Mouse (Mus musculus): Measurements from ENCODE around the gene Gse1. TPM values are rescaled to one million over a fixed set of nuclear protein-coding genes. Genes with fewer than 3 reads are reported as not detected.

Gene Gse1
- total RNA-seq, 2 experiments from 2014 or later: 23.9 to 24.1 TPM

GRCm38 (mm10) chr8:120509136-120510034 is 281.1 kb downstream of the Gse1 start:
- DNase-seq (ENCODE audit: low spot score in 2 of 2): no peak

DNA sequence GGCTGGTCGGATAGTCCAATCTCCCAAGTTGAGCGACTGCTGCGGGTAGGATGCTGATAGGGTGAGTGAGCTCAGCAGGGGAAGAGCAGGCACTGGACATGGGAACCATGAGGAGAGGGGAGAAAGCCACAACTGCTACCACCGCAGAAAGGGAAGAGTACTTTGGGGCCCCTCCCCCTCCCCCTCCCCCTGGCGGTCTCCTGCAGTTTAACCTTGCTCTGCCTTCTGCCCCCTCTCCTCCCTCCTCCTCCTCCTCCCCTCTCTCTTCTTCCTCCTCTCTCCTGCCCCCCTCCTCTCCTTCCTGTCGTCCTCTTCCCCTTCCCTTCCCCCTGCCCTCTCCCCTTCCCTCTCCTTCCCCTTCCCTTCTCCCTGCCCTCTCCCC is 281.8 kb downstream of the Gse1 start:
- no peak for DNase-seq (ENCODE audit: low spot score in 2 of 2)

- DNase-seq (ENCODE audit: low spot score in 2 of 2): no peak
These were observed 282.7 kb downstream of the Gse1 start for GRCm38 (mm10) chr8:120510863-120511457.

DNA sequence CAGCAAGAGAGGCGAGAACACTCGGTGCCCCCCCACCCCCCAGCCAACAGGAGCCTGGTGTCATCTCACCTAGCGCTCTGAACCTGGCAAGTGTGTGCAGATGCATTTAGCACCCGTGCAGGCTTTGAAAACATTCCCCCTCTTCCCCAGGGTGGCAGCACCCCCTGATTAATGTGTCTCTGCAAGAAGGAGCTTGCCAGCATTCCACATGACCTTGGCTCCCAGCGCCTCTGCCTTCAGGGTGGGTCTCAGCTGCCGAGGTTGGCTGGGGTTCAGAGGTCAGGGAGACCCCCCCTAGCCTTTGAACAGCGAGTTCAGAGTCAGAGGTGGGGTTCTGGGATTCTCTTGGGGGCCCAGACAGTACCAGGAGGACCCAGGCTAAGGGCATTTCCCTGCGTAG is 283.5 kb downstream of the Gse1 start:
- DNase-seq (ENCODE audit: low spot score in 2 of 2): no peak

DNA sequence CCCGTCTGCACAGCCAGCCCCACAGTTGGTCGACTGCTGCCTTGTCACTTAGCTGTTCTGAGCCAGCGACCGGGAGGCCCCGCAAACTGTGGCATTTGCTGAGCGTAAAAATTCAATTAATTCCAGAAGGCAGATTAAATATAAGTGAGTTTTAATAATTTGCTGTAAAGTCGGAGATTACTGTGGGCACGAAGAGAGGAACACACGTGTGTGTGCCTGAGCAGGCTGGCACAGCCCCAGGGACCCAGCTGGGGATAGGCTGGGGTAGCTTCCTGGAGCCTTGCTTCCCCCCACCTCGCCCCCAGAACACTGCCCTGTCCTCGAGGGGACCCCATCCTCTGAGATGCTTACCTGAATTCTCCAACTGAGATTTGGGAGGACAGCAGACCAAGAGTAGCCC is 284.1 kb downstream of the Gse1 start:
- DNase-seq (ENCODE audit: low spot score in 2 of 2): no peak

DNA sequence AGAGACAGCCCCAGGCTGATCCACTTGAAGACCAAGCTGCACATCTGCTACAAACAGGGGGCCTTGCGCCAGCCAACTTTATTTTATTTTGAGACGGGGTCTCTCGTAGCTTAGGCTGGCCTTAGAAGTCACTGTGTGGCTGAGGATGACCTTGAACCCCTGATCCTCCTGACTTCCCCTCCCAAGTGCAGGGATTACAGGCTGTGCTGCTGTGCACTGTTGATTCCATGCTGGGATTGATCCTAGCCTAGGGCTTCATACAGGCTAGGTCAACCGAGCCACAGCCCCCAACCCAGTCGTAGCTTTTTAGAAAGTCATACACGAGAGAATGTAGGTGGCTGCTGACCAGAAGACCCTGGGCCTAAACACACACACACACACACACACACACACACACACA is 284.9 kb downstream of the Gse1 start:
- DNase-seq (ENCODE audit: low spot score in 2 of 2): no peak

GRCm38 (mm10) chr8:120513638-120514461 is 285.6 kb downstream of the Gse1 start:
- no peak for DNase-seq (ENCODE audit: low spot score in 2 of 2)

DNA sequence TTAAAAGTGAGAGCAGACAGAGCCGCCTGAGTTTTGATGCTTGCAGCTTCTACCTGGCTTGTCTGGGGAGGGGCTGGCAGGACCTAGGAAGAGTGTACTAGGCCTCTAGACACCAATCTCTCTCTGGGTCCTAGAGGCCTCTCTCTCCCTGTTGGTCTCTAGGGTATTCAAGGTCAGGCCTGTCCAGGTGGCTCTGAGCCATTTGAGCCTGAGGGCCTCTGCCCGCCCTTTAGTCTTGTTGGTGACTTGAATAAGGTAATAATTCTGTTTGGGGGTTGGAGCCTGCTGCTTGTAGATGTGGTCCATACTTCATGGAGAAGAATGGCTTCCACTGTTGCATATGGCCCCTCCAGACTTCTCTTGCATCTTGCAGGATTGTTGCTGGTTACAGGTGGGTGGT is 287.0 kb downstream of the Gse1 start:
- DNase-seq (ENCODE audit: low spot score in 2 of 2): no peak

GRCm38 (mm10) chr8:120515650-120516049 is 287.4 kb downstream of the Gse1 start:
- DNase-seq (ENCODE audit: low spot score in 2 of 2): no peak

DNA sequence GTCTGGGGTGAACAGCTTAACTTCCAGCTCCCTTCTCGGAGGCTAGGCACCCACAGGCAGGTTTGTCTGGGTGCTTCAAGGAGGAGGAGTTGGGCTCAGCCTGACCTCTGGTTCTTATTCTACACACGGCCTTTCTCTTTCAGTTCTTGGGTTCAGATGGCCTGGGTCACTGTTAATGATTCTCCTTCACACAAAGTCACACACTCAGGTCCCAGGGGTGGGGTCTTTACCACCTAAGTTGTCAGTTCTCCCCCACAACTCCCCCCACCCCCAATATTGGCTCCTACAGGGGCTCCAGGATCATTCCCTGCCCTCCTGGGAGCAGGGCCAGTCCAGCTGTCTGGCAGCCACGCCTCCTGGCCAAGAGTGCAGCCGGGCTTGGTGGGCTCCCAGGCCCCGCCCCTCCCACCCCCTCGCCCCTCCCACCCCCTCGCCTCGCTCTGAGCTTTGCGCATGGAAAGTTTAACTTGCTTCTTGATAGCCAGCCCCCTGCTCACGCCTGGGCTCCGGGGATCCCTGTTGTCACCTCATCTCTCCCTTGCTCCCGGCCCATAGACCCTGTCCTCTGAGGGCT is 288.0 kb downstream of the Gse1 start:
- DNase-seq (ENCODE audit: low spot score in 2 of 2): no peak

DNA sequence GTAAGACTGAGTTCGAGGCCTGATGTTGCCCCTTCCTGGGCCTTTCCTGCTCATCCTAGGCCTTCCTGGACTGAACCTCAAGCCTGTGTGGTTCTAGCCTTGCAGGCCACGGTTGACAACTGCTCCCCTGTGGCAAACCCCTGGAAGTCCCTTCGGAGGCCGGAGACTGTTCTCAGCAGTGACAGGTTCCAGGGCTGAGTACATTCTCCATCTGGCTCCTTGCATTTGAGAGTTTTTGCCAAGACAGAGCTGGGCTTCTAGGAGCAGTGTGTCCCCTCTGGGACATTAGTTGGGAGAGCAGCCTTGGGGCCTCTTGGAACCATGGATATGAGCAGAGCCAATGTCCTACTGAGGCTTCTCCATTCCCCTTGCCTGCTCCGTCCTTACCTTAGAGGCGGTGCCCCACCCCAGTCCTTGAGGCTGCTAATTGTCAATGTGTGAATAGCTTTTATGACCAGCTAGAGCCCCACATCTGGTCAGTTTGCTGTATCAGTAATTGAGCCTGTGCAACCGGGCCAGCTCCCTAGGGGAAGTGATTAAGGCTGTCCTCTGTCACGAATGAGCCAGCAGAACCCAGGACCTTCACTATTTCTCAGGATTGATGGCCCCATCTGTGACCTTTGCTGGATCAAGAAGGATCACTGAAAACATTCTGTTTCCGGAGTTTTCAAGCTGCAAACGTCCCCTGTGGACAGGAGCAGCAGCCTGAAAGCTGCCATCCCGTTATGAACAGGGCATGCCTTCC is 289.6 kb downstream of the Gse1 start:
- DNase-seq (ENCODE audit: low spot score in 2 of 2): no peak

DNA sequence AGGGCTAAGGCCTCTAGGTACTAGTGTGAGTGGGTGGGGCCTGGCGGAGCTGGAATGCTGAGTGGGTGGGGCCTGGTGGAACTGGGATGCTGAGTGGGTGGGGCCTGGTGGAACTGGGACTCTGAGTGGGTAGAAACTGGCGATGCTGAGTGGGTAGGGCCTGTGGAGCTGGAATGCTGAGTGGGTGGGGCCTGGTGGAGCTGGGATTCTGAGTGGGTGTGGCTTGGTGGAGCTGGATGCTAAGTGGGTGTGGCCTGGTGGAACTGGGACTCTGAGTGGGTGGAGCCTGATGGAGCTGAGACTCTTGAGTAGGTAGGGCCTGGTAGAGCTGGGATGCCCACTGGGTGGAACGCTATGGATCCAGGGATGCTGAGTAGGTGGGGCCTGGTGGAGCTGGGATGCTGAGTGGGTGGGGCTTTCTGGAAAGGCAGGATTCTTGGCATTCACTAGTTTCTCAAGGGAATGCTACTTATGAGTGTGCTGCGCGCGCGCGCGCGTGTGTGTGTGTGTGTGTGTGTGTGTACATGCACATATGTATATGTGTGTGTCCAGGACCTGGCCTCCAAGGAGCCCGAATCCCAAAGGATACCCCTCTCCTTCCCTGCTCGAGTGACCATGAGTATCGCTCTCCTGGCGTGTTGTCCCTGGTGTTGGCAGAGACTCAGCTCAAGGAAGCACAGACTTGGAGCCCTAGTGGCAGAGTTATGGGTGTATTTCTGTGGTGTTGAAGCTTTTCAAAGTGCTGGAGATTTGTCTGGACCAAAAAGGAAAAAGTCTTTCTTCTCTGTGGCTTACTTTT is 290.7 kb downstream of the Gse1 start:
- no peak for DNase-seq (ENCODE audit: low spot score in 2 of 2)

DNA sequence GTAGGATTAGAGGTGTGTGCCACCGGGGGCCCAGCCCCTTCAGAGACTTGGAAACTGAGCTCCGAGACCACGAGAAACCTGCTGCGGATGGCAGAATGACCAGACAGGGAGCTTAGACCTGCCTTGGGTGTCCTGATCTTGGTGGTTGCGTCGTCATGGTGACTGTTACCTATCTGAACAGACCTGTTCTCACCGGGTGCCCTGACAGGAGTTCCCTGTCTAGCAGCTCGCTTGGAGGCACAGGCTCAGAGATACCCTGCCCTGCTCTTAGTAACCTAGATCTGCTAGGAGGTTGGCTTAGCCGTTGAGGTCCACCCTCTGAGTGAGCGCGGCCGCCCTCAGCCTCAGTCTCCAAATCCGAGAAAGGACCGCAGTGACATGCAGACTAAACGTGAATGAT is 292.0 kb downstream of the Gse1 start:
- no peak for DNase-seq (ENCODE audit: low spot score in 2 of 2)

DNA sequence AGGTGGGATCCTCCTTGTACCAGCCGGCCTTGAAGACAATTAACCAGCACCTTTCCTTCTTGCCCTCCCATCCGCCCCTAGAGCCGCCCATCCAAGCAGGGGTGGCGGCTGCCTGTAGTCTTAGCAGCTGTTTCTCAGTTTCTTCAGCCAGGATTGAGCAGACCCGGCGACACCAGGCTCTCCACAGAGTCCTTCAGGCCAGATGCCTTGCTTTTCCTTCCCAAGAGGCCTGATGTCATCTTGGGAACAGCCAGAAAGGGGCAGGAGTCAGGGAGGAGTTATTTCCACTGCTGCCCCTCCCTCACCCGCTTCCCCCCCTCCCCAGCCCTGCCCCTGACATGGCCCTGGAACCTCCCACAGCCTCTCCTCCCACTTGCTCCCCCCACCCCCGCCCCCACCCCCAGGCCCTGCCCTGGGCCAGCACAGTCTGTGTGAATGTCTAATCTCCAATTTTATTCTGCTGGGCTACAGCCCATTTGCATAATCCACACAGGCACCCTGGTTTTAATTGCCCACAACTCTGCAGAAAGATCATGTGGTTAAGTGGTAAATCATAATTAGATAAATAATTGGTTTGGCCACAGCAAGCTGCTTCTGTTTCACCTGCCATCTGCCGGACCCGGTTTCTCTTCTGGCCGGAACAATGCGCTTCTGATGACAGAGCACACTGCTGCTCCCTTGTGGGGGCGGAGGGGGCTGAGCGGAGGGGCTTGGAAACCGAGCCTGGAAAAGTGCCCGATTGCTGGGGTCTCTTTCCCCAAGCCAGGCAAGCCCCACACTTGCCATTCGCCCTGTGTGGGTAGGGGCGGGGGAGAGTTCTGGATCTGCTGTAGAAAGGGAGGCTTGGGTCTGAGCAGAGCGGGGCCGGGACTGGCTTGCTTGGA is 292.7 kb downstream of the Gse1 start:
- no peak for DNase-seq (ENCODE audit: low spot score in 2 of 2)

DNA sequence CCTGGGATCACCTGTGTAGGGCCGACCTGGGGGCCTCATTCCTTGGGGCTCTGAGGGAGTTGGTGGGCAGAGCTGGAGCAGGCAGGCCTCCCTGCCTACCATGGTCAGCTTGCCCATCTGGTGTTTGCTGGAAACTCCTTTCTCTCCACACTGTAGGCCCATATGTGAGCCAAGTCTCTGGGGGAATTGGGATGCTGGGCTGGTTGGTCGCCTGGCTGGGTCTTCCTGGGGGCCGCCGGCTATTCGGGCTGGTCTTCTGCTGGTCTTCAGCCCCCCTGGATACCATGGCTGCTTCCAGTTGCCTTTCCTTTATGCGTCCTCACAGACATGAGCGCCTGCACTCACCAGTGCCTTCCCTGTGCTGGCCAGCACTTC is 293.3 kb downstream of the Gse1 start:
- DNase-seq (ENCODE audit: low spot score in 2 of 2): no peak

- DNase-seq (ENCODE audit: low spot score in 2 of 2): no peak
These were observed 295.4 kb downstream of the Gse1 start for GRCm38 (mm10) chr8:120523641-120524040.

GRCm38 (mm10) chr8:120525135-120525534 is 296.9 kb downstream of the Gse1 start:
- DNase-seq (ENCODE audit: low spot score in 2 of 2): no peak

- no peak for DNase-seq (ENCODE audit: low spot score in 2 of 2)
These were observed 297.6 kb downstream of the Gse1 start for GRCm38 (mm10) chr8:120525832-120526231.

DNA sequence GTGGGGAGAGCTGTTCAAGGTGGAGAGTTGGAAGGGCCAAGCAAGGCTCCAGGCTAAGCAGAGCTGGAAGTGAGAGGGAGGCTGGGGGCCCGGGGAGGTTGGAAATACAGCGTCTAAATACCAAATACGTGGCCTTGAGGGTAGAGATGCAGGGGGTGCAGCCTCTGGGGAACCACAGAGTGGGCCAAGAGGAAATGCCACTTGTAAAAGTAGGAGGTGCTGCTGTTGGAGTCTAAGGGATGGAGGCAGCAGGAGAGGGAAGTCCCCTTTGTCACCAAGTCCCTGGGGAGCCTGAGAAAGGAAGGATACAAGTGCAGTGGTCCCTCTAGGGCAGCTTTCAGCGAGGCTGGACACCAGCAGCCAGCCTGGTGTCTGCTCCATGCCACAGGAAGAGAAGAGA is 298.3 kb downstream of the Gse1 start:
- DNase-seq (ENCODE audit: low spot score in 2 of 2): no peak
